Mouse (Mus musculus): ENCODE data around the gene Dntt.

GRCm38 (mm10) chr19:41019164-41019675 lies 9.9 kb upstream of the Dntt start:
- TF ChIP-seq CTCF (IDR thresholded peaks at IDR 0.05; ENCODE audit: low read depth, low read length) (no peak), TAL1 (conservative IDR thresholded peaks at IDR 0.05; ENCODE audit: low read depth, low read length) (no peak), POLR2AphosphoS5 (IDR thresholded peaks at IDR 0.05; ENCODE audit: insufficient replicate concordance, low read depth, low read length) (no peak), GATA1 (IDR thresholded peaks at IDR 0.05; ENCODE audit: borderline replicate concordance, low read length) (no peak)

Data from G1E (cell line).